Mouse (Mus musculus): ENCODE measurements around the gene Rab12. TPM values are rescaled to one million over a fixed set of nuclear protein-coding genes. Genes with fewer than 3 reads are reported as not detected.

Rab12 gene
- polyA plus RNA-seq, 1 experiment, result 76.6 TPM

DNA sequence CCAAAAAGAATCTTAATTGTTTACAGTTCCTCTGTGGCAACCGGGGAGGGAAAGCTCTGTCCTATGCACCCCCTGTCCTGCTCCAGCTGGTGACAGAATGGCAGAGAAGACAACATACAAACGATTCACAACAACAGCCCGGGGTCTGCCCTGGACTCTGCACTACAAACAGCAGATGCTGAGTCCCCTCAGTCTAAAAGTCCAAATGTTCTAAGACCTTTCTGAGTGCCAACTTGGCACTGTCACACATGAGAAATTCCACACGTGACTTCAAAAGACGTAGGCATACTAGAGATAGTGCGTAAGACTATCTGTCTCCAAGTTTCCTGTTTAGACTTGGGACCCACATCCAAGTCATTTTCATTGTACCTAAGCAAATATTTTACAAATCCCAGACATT lies 16.7 kb downstream of the Rab12 start:
- H3K4me1 ChIP-seq (ENCODE audit: control insufficient read depth, insufficient read depth, low read length), result peaks cover 7% of the 10 kb centered on the region
- H3K4me3 ChIP-seq (ENCODE audit: insufficient read depth, low read length), result no peak overlapping the region
- TF ChIP-seq CTCF (IDR thresholded peaks at IDR 0.05; ENCODE audit: low read depth, low read length) (no peak), POLR2A (IDR thresholded peaks at IDR 0.05; ENCODE audit: borderline replicate concordance, low read depth, low read length) (no peak)
- no peak overlapping the region for H3K27ac ChIP-seq (ENCODE audit: insufficient read depth, low read depth, low read length)

DNA sequence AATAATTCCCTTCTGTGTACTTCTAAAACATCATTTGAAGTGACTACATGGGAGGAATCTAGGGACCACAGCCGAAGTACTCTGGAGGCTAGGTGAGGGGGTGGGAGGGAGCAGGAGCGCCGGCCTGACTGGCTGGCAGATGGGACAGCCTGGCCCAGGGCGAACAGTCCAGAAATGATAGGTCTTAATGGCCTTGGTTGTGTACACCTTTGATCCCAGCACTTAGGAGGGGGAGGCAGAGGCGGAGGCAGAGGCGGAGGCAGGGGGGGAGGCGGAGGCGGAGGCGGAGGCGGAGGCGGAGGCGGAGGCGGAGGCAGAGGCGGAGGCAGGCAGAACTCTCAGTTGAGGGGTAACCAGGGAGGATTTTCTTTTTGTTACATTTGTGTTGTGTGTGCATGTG lies 20.9 kb downstream of the Rab12 start:
- Histone ChIP-seq H3K27ac (ENCODE audit: insufficient read depth, low read depth, low read length) (no peak overlapping the region), H3K4me1 (ENCODE audit: control insufficient read depth, insufficient read depth, low read length) (no peaks in the 10 kb centered on the region), H3K4me3 (ENCODE audit: insufficient read depth, low read length) (no peak overlapping the region)
- TF ChIP-seq POLR2A (IDR thresholded peaks at IDR 0.05; ENCODE audit: borderline replicate concordance, low read depth, low read length) (no peak), CTCF (IDR thresholded peaks at IDR 0.05; ENCODE audit: low read depth, low read length) (no peak)

DNA sequence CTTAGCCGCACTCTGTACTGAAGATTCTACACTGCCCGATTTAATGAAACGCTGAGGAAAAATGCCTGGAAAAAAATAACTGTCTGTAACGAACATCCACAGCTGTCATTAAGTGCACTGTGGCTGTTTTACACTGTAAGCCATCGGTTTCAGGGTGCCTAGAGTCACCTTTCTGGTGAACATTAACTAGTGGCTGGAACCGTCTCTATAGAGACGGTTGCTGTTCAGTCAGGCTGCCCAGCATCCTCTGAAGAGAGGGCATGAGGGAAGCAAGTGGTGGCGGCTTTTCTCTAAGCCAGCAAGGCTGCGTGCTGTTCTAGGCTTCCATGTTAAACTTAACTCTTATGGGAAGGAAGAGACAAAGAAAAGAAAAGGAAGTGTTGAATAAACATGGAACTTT lies 22.9 kb downstream of the Rab12 start:
- TF ChIP-seq CTCF (IDR thresholded peaks at IDR 0.05; ENCODE audit: low read depth, low read length) (no peak), POLR2A (IDR thresholded peaks at IDR 0.05; ENCODE audit: borderline replicate concordance, low read depth, low read length) (no peak)
- Histone ChIP-seq H3K4me3 (ENCODE audit: insufficient read depth, low read length) (no peak overlapping the region), H3K4me1 (ENCODE audit: control insufficient read depth, insufficient read depth, low read length) (no peaks in the 10 kb centered on the region), H3K27ac (ENCODE audit: insufficient read depth, low read depth, low read length) (no peak overlapping the region)

DNA sequence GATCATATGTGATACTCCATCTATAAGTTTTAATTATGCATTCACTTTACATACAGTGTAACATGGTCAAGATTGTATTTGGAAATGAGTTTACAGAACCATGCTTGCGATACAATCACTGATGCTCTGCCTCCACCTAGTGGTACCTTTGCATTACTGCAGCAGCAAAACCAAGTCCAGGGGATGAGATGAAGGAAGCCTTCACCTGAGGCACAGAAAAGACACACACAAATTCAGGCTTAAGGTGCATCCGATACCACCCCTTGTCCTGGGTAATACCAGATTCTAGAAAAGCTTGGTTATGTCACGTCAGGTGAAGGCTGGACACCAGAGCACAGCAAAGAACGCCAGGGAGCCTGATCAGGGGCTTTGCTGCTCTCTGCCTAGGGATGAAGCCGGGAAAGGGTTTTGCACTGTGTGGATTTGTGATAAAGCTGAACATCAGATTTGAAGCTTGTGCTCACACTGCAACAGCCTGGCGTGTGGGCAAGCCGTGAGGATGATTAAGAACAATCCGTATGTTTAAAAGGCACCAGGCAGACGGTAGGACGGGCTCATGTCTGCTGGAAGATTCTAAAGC lies 29.4 kb downstream of the Rab12 start:
- Histone ChIP-seq H3K4me1 (ENCODE audit: control insufficient read depth, insufficient read depth, low read length) (no peaks in the 10 kb centered on the region), H3K4me3 (ENCODE audit: insufficient read depth, low read length) (no peak overlapping the region), H3K27ac (ENCODE audit: insufficient read depth, low read depth, low read length) (no peak overlapping the region)
- TF ChIP-seq CTCF (IDR thresholded peaks at IDR 0.05; ENCODE audit: low read depth, low read length), result no peak
- no peak for TF ChIP-seq POLR2A (IDR thresholded peaks at IDR 0.05; ENCODE audit: borderline replicate concordance, low read depth, low read length)

DNA sequence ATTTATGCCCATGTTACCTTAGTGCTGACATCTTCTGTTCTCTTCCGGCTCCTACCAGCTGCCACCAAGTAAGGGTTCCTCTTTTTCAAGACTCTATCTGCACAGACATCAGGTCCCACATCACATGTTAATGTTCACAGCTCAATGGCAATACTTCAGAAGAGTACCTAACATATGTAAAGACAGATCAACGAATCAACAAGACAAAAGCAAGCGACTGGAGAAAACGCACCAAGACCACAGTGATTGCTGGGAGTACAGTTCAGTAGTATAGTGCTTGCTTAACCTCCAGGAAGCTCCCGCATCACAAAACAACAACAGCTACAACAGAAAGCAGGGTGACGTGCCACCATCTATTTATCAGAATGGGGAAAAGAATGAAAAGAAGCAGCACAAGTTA lies 33.0 kb downstream of the Rab12 start:
- TF ChIP-seq POLR2A (IDR thresholded peaks at IDR 0.05; ENCODE audit: borderline replicate concordance, low read depth, low read length) (no peak), CTCF (IDR thresholded peaks at IDR 0.05; ENCODE audit: low read depth, low read length) (no peak)
- Histone ChIP-seq H3K27ac (ENCODE audit: insufficient read depth, low read depth, low read length) (no peak overlapping the region), H3K4me3 (ENCODE audit: insufficient read depth, low read length) (no peak overlapping the region), H3K4me1 (ENCODE audit: control insufficient read depth, insufficient read depth, low read length) (no peaks in the 10 kb centered on the region)

DNA sequence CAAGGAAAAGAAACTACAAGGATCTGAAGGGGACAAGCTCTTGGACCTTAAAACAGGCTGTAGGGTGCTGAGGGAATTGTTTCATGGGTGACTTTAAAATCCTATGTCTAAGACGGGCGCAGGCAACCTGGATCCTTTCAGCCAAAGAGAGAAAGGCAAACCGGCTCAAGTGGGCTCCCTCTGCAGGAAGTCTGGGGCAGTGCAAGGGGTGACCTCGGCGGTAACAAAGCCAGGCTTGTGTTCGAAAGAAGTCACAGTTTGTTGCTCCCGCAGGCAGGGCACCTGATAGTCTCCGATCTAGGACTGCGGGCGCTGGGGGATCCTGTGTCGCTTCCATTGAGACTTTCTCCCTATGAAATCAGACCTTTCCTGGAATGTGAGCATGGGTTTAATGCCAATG lies 33.8 kb downstream of the Rab12 start:
- Histone ChIP-seq H3K4me1 (ENCODE audit: control insufficient read depth, insufficient read depth, low read length) (no peaks in the 10 kb centered on the region), H3K27ac (ENCODE audit: insufficient read depth, low read depth, low read length) (no peak overlapping the region), H3K4me3 (ENCODE audit: insufficient read depth, low read length) (no peak overlapping the region)
- TF ChIP-seq POLR2A (IDR thresholded peaks at IDR 0.05; ENCODE audit: borderline replicate concordance, low read depth, low read length) (no peak), CTCF (IDR thresholded peaks at IDR 0.05; ENCODE audit: low read depth, low read length) (peak; percentile 28)

DNA sequence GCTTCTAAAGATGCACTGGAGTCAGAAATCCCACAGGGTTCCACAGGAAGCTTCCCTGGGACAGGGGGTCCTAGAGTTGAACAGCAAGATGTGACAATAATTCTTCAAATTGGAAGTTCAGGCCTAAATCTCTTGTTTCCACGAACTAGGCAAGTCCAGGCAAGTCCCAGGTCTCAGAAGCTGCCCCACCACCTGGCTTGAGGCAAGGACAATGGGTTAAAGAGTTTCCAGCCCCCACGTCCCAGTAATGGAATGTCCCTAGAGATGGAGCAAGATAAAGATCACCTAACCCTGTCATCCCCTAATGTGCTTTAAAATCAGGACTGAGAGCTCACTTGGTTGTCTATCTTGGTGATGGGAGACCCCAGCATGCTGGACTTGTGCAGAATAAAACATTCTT lies 34.6 kb downstream of the Rab12 start:
- Histone ChIP-seq H3K27ac (ENCODE audit: insufficient read depth, low read depth, low read length) (no peak overlapping the region), H3K4me1 (ENCODE audit: control insufficient read depth, insufficient read depth, low read length) (no peaks in the 10 kb centered on the region), H3K4me3 (ENCODE audit: insufficient read depth, low read length) (no peak overlapping the region)
- TF ChIP-seq CTCF (IDR thresholded peaks at IDR 0.05; ENCODE audit: low read depth, low read length) (no peak), POLR2A (IDR thresholded peaks at IDR 0.05; ENCODE audit: borderline replicate concordance, low read depth, low read length) (no peak)

DNA sequence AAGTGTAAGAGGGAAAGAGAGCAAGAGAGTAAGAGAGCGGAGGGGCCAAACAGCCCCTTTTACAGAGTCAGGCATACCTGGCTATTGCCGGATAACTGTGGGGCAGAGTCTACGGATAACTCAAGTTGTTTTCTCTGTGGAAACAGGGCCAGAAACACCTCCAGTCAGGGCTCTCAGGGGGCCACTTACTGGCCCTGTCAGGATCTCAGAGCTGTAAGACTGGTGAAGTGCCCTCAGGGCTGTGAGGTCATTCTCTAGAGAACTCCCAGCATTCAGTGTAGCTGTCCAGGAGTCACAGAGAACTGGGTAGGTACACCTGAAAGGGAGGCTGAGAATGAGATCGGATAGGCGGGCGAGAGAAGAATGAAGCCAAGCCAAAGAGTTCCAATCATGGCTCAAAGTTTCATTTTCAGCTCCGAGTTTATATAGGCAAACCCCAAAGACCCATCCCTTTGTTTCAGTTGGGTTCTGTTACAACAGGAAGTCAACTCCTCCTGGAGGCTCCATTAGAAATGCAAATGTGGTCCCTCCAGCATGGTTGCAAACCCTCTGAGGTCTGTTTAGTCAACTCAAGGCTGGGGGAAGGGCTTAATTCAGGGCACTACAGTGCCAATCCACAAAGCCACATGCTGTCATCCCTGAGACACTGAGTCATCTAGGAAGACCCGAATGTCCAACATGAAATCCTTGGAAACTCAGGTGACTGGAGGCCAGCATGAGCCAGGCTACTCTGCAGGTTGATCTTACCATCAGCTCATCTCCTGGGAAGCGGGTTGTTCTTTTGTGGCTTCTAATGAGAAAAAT lies 35.7 kb downstream of the Rab12 start:
- Histone ChIP-seq H3K4me1 (ENCODE audit: control insufficient read depth, insufficient read depth, low read length) (no peaks in the 10 kb centered on the region), H3K4me3 (ENCODE audit: insufficient read depth, low read length) (no peak overlapping the region), H3K27ac (ENCODE audit: insufficient read depth, low read depth, low read length) (no peak overlapping the region)
- TF ChIP-seq POLR2A (IDR thresholded peaks at IDR 0.05; ENCODE audit: borderline replicate concordance, low read depth, low read length) (no peak), CTCF (IDR thresholded peaks at IDR 0.05; ENCODE audit: low read depth, low read length) (no peak)

DNA sequence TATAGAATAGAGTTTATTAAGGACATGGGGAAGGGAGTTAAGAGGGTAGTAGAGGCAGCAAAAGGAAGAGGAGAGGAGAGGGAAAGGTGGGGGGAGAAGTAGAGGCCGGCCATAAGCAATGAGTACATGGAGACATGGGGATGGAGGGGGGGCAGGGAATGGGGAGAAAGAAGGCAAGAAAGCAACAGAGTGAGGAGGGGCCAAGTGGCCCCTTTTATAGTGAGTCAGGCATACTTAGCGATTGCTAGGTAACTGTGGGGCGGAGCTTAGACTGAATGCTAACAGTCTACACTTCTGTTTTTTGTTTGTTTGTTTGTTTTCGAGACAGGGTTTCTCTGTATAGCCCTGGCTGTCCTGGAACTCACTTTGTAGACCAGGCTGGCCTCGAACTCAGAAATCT lies 38.2 kb downstream of the Rab12 start:
- Histone ChIP-seq H3K4me1 (ENCODE audit: control insufficient read depth, insufficient read depth, low read length) (no peaks in the 10 kb centered on the region), H3K4me3 (ENCODE audit: insufficient read depth, low read length) (no peak overlapping the region), H3K27ac (ENCODE audit: insufficient read depth, low read depth, low read length) (no peak overlapping the region)
- TF ChIP-seq CTCF (IDR thresholded peaks at IDR 0.05; ENCODE audit: low read depth, low read length) (no peak), POLR2A (IDR thresholded peaks at IDR 0.05; ENCODE audit: borderline replicate concordance, low read depth, low read length) (no peak)

DNA sequence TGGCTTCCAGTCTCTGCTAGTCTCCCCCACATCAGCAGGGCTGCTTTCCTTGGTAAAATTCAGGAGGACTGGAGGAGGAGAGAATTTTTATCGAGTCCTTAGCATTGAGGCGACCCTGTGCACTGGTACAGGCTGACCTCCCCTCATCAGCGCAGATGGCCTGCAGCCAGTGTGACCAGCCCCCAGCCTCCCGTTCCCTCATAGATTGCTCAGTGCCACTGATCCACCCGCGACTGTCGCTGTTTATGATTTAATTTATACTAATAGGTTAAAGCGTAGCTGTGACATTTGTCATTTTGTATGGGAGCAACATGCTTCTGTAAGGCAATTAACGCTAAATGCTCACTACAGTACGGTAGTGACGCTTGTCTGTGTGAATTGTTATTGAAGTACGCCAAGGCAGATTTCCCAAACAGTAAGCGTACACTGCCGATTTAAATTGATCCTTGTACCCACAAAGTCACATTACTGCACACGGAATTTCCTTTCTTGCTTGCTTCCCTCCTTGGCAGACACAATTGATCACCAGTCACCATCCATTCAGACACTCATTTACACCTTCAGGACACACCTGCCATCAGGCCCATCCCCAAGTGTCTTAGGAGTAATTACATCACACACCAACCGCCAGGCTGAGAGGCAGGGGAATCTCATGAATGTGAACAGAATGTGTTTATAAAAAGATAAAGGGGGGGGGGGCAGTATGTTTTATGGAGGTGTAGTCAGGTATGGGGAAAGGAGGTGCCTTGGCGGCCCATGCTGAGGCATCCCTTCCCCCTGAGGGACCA lies 38.8 kb downstream of the Rab12 start:
- no peak overlapping the region for H3K4me3 ChIP-seq (ENCODE audit: insufficient read depth, low read length)
- no peak overlapping the region for H3K27ac ChIP-seq (ENCODE audit: insufficient read depth, low read depth, low read length)
- no peak for TF ChIP-seq CTCF (IDR thresholded peaks at IDR 0.05; ENCODE audit: low read depth, low read length)
- no peak for TF ChIP-seq POLR2A (IDR thresholded peaks at IDR 0.05; ENCODE audit: borderline replicate concordance, low read depth, low read length)
- no peaks in the 10 kb centered on the region for H3K4me1 ChIP-seq (ENCODE audit: control insufficient read depth, insufficient read depth, low read length)
